Mouse (Mus musculus): ENCODE measurements around the gene Mrpl46. TPM values are rescaled to one million over a fixed set of nuclear protein-coding genes. Genes with fewer than 3 reads are reported as not detected.
A peak's percentile ranks its signal among the peaks of the same experiment; 100 is the strongest.

Gene Mrpl46
- polyA plus RNA-seq (2015; fragmentation: Nextera tagmentation; extraction: Ambion mirVana) = 49.8 and 56.3 TPM in 2 replicates

DNA sequence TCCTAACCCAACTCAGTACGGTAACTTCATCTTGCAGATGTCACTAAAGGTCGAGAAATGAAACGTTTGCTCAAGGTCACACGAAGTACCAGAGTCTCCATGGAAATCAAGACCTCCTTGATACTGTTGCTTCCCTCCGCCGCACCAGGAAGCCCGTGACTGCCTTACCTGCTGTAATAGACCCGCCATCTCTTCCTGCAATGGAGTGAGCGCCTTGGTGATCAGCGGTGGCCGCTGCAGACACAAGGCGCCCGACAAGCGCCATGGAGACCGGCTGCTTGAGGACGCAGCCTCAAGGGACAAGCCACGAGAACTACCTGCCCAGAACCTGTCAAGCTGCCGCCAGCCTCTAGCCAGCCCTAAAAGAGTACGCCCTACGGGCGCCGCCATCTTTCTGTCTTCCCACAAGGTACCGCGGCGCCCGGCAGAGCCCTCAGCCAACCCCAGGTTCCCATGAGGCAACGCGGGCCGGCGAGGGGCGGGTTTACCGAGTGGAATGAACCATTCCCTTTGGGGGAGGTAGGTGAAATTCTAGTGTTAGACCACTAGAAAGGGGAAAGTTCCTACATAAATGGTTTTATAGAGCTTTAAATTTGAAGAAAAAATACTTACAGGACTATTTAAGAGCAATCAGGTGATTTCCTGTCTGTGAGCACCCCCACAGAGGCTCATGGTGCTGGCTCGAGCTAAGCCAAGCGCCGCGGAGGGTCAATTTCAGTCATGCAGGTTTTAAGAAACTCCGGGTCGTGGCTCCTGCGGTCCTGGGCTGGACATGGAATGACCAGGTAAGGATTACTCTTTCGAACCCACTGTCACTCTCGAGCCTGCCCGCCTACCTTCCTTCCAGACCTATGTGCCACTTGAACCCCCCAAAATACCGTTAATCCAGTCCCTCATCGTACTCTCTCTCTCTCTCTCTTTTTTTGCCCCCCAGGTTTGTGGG is at the start of gene Mrpl46, which contains the start of gene Mrps11:
Mrpl46 (minus strand) TSS at position 893 of the 943 bp plus-strand sequence.
Mrps11 (plus strand) TSS at position 481 of the 943 bp plus-strand sequence.
- Histone ChIP-seq H3K27me3 (replicated peaks) (no peaks in the 10 kb centered on the region), H3K4me3 (peak within 1 kb of the TSS; percentile 96), H3K9ac (peak within 1 kb of the TSS; percentile 89), H3K36me3 (replicated peaks) (peaks cover 15% of the 10 kb centered on the region), H3K4me1 (peaks cover 27% of the 10 kb centered on the region), H3K4me2 (peak within 1 kb of the TSS; percentile 83), H3K27ac (peak within 1 kb of the TSS; percentile 78), H3K9me3 (no peaks in the 10 kb centered on the region)
- WGBS = under 1% methylated on average over 44 of the region's 44 CpGs
- peak; percentile 98 for ATAC-seq (replicated peaks)

DNA sequence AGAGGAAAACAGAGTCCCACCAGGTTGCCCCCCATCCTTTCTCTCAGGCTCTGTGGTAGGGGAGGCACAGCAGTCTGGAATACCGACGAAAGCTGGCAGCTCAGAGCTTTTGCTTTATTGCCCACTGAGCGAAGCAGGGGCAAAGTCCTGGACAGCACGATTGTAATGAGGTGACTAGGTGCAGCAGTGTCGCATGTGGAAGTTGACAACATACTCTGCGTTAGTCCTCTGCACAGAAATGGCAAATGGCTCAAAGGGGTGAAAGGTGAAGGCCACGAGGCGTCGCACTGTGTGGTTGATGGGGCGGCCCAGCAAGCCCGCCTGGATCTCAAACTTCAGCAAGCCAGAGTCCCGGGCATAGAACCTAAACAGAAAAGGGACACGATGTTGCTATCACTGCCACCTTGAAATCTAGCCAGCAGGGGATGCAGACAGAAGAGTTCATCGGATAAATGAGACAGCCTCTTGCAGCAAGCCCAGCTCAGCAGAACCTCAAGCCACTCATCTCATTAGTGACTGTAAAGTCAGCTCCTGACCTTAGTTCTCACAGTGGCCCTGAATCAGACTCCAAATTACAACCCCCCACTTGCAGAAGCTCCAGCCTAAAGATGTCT is 44.5 kb upstream of the Mrpl46 start:
- H3K36me3 ChIP-seq (replicated peaks) = no peaks in the 10 kb centered on the region
- no peak for ATAC-seq (replicated peaks)
- H3K4me1 ChIP-seq = peaks cover 8% of the 10 kb centered on the region
- H3K4me2 ChIP-seq = no peak overlapping the region
- H3K9ac ChIP-seq = no peak overlapping the region
- no peak overlapping the region for H3K27ac ChIP-seq
- WGBS = 82% methylated on average over 14 of the region's 14 CpGs
- no peaks in the 10 kb centered on the region for H3K27me3 ChIP-seq (replicated peaks)
- H3K4me3 ChIP-seq = no peak overlapping the region
- no peaks in the 10 kb centered on the region for H3K9me3 ChIP-seq

DNA sequence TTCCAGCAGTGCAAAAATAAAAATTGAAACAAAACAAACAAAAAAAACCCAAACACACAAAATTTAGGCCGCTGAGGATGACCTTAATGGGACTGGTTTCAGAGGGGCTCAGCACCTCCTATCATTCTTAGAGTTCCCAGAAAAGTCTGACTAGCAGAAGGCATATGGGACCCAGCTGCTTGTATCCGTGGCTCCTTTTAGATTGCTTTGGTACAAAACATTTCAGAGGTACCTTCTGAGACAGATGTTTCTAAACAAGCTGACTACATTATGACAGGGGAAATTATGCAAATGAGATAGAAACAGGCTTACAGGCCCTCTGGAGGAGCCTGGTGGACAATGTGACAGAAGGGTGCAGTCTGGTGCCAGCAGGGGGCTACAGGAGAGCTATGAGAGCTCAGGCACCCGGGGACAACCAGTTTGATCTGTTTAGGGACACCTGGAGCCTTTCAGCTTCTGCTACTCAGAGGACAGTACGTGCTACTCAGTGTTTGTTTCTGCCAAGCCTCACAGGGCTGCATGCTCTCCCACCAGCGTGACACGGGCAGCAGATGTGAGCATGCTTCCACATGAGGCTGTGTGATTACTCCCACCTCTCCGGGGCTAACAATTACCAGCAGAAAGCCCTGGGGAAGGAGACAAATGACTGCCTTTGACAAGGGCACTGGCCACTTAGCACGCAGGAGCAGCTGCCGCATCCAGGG is 43.5 kb upstream of the Mrpl46 start:
- WGBS = 36% methylated on average over 9 of the region's 9 CpGs
- Histone ChIP-seq H3K9ac (no peak overlapping the region), H3K4me1 (peaks cover 8% of the 10 kb centered on the region), H3K27ac (peak overlapping the region; percentile 40), H3K4me2 (no peak overlapping the region), H3K27me3 (replicated peaks) (no peaks in the 10 kb centered on the region), H3K36me3 (replicated peaks) (no peaks in the 10 kb centered on the region), H3K4me3 (no peak overlapping the region), H3K9me3 (no peaks in the 10 kb centered on the region)
- peak; percentile 78 for ATAC-seq (replicated peaks)

DNA sequence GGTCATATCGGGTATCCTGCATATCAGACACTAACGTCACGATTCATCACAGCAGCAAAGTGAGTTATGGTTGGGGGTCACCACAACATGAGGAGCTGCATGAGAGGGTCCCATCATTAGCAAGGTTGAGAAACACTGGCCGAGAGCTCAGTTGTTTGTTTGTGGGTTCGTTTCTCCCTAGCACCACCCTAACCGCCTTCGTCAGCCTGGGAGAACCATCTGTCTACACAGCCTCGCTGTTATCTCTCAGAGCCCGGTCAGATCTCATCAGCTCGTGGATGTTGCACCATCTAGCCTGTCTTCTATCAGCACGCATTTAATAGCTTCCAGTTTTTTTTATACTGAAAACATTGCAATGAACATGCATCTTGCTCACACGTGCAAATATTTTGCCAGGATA is 35.0 kb upstream of the Mrpl46 start:
- Histone ChIP-seq H3K9me3 (no peaks in the 10 kb centered on the region), H3K4me1 (peaks cover 7% of the 10 kb centered on the region; the same call in 1 of the 2 replicates), H3K9ac (no peak overlapping the region), H3K27ac (no peak overlapping the region), H3K4me3 (no peak overlapping the region), H3K27me3 (replicated peaks) (no peaks in the 10 kb centered on the region), H3K36me3 (replicated peaks) (no peaks in the 10 kb centered on the region), H3K4me2 (no peak overlapping the region)
- 89% methylated on average over 12 of the region's 12 CpGs for WGBS
- no peak for ATAC-seq (replicated peaks)

DNA sequence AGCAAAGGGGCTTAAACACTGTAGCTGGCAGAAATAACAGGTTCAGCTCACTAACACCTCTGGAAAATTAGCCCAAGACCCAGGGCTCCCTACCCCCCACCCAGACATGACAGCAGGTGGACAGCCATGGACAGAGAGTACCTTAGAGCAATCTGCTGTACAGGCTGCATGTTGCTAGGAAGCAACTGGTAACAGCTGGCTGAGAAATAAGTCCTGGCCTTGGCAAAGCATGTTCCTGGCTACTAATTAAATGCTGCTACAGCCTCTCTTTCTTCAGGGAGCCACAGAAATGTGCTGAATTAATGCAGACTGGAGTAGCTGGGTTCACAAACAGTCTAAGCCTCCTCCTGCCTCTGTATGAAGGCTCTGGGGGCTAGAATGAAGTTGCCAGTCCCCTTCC is 31.4 kb upstream of the Mrpl46 start:
- Histone ChIP-seq H3K4me3 (no peak overlapping the region), H3K36me3 (replicated peaks) (no peaks in the 10 kb centered on the region), H3K4me2 (no peak overlapping the region), H3K27me3 (replicated peaks) (no peaks in the 10 kb centered on the region), H3K4me1 (peaks cover 7% of the 10 kb centered on the region; the same call in 1 of the 2 replicates), H3K9me3 (no peaks in the 10 kb centered on the region), H3K27ac (peak overlapping the region; percentile 45), H3K9ac (no peak overlapping the region)
- 0 out of 2 replicates have a peak, but pooled peaks have one; percentile 39 for ATAC-seq (replicated peaks)

DNA sequence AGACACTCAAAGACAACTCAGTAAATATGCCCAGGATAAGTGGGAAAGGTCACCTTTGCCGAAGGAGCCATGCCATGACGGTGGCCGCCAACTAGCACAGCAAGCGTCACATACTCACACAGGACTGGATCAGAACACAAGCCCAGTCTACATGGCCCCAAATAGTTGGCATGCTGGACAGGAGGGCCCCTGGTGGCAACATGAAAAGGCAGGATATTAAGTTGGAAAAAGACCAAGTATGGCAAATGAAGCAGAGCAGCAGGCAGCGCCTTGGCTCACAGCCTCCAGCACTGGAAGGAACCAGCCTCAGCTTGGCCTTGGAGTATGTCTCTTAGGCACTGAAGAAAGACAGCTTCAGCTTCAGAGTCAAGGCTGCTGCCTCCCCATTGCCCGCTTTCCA is 30.5 kb upstream of the Mrpl46 start:
- Histone ChIP-seq H3K27ac (no peak overlapping the region), H3K27me3 (replicated peaks) (no peaks in the 10 kb centered on the region)
- WGBS = 91% methylated on average over 6 of the region's 6 CpGs

DNA sequence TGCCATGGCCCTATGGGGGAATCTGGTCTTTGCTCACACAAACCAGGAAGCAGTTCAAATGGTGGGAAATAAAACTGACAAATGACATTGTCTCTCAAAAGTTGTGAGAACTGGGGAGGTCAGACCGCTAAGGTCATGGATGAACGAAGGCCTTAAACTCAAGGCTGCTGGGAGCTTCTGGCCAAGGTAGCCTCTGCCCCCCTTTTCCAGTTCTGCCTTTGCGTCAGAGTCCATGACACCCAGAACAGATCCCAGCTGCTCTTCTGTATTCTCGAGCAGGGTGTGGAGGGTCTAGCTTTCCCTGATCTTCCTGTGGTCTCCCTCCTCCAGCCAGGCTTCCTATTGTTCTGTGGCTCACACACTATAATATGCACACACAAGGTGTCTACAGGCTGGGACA is 23.9 kb upstream of the Mrpl46 start:
- Histone ChIP-seq H3K4me2 (no peak overlapping the region), H3K4me3 (no peak overlapping the region), H3K9ac (no peak overlapping the region), H3K36me3 (replicated peaks) (no peaks in the 10 kb centered on the region), H3K4me1 (no peaks in the 10 kb centered on the region), H3K9me3 (no peaks in the 10 kb centered on the region), H3K27me3 (replicated peaks) (no peaks in the 10 kb centered on the region), H3K27ac (no peak overlapping the region)
- WGBS = 82% methylated on average over 4 of the region's 4 CpGs
- ATAC-seq (replicated peaks) = no peak

More for the DNA sequence above, 30.5 kb upstream of the Mrpl46 start:
- Histone ChIP-seq H3K4me2 (no peak overlapping the region), H3K4me1 (peaks cover 7% of the 10 kb centered on the region; the same call in 1 of the 2 replicates), H3K9ac (no peak overlapping the region), H3K9me3 (no peaks in the 10 kb centered on the region), H3K36me3 (replicated peaks) (no peaks in the 10 kb centered on the region), H3K4me3 (no peak overlapping the region)
- ATAC-seq (replicated peaks) = no peak

DNA sequence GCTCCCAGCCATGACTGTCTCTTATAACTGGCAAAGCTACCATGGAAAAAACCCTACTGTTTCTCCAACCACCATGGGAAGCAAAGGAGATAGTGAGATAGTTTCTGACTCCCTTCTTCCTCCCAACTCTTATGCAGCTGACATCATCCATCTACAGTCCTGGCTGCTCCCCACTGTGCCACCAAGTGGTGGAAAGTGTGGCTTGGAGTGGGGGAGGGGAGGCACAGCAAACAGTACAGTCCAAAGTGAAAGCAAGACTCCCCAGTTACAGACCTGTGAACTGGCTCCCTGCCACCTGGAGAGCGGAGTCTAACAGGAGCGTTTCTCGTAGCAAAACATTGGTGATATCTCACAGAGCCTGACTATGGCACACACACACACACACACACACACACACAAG is 20.5 kb upstream of the Mrpl46 start:
- no peaks in the 10 kb centered on the region for H3K27me3 ChIP-seq (replicated peaks)
- no peaks in the 10 kb centered on the region for H3K4me1 ChIP-seq
- no peak for ATAC-seq (replicated peaks)
- H3K9me3 ChIP-seq = no peaks in the 10 kb centered on the region
- H3K4me3 ChIP-seq = no peak overlapping the region
- H3K4me2 ChIP-seq = no peak overlapping the region
- H3K27ac ChIP-seq = no peak overlapping the region
- H3K9ac ChIP-seq = no peak overlapping the region
- WGBS = 90% methylated on average over 3 of the region's 3 CpGs
- H3K36me3 ChIP-seq (replicated peaks) = no peaks in the 10 kb centered on the region

DNA sequence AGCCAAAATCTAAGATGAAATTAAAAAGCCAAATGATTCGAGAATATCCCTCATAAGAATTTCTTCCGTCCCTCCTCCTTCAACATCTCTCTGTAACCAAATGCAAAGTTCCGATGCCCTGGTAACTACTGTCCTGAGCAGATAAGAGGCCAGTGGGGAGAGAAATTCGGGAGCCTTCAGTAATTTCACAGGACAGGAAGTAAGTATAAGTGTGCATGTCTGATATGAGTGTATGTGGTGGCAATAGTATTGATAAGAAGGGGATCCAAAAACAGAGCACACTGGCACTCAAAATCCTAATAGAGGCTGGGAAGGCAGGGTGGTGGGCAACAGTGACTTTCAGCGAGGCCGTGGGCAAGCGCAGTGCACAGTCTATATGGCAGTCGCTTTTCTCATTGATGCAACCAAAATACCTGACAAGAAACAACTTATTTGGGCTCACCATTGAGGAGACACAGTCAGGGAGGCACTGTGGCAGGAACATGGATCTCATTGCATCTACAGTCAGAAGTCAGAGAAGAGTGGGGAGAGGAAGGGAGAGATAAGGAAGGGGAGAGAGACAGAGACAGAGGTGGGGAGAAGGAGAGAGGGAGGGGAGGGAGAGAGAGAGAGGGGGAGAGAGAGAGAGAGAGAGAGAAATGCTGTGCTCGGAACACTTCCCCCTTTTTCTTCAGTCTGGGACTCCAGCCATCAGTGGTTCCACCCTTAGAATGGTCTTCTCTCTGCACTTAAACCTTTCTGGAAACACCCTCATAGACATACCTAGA is 16.6 kb upstream of the Mrpl46 start:
- ATAC-seq (replicated peaks) = no peak
- H3K27ac ChIP-seq = no peak overlapping the region
- no peaks in the 10 kb centered on the region for H3K9me3 ChIP-seq
- WGBS = 77% methylated on average over 9 of the region's 9 CpGs
- no peak overlapping the region for H3K9ac ChIP-seq
- no peaks in the 10 kb centered on the region for H3K36me3 ChIP-seq (replicated peaks)
- H3K27me3 ChIP-seq (replicated peaks) = no peaks in the 10 kb centered on the region
- no peak overlapping the region for H3K4me2 ChIP-seq
- H3K4me1 ChIP-seq = 0 out of 2 replicates have a peak, but pooled peaks cover 5% of the 10 kb centered on the region
- H3K4me3 ChIP-seq = no peak overlapping the region

DNA sequence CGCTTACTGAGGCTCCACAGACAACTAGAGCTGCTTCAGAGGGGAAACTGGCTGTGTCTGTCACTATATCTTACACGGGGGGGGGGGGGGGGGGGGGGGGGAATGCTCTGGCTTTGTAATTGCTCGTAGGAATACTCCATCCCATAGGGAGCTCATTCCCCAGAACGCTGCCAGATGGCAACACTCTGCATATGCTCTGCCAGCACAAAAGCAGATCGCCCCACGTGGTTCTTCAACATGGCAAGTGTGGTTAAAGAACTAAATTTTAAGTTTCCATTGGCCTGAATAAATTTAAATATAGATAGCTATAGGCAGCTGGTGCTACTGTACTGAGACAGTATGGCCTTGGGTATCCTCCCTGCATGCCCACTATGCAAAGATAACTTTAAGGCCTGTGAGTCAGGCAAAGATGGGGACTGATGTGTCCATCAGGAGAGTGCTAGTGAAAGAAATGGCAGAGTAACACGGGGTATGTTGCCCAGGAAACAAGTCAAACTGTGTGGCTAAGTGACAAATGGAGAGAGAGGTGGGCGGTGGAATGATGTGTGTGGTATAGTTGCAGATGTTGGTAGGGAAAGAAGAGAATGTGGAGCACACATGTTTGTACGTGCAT is 14.6 kb upstream of the Mrpl46 start:
- no peak overlapping the region for H3K4me3 ChIP-seq
- H3K9ac ChIP-seq = no peak overlapping the region
- no peaks in the 10 kb centered on the region for H3K9me3 ChIP-seq
- H3K36me3 ChIP-seq (replicated peaks) = no peaks in the 10 kb centered on the region
- H3K4me1 ChIP-seq = 0 out of 2 replicates have a peak, but pooled peaks cover 5% of the 10 kb centered on the region
- H3K4me2 ChIP-seq = no peak overlapping the region
- no peaks in the 10 kb centered on the region for H3K27me3 ChIP-seq (replicated peaks)
- no peak for ATAC-seq (replicated peaks)
- WGBS = 37% methylated on average over 8 of the region's 9 CpGs
- H3K27ac ChIP-seq = no peak overlapping the region

DNA sequence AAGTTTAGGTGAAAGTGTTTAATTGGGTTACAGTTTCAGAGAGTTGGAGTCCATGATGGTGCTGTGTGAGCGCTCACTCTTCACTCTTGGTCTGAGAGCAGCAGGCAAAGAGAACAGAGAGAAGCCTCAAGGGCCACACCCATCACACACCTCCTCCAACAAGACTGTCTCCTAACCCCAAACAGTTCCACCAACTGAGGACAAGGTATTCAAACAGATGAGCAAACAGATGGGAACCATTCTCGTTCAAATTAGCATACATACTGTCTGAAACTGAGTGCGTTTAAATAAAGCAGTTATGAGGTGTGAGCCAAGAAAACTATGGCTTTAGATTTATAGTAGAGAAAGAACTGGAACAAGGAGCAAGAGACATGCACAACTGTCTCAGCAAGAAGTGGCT is 13.3 kb upstream of the Mrpl46 start:
- H3K9me3 ChIP-seq = no peaks in the 10 kb centered on the region
- H3K4me1 ChIP-seq = 0 out of 2 replicates have a peak, but pooled peaks cover 5% of the 10 kb centered on the region
- H3K9ac ChIP-seq = no peak overlapping the region
- no peak for ATAC-seq (replicated peaks)
- H3K36me3 ChIP-seq (replicated peaks) = no peaks in the 10 kb centered on the region
- no peak overlapping the region for H3K4me3 ChIP-seq
- H3K4me2 ChIP-seq = no peak overlapping the region
- WGBS = 77% methylated on average over 3 of the region's 3 CpGs
- no peaks in the 10 kb centered on the region for H3K27me3 ChIP-seq (replicated peaks)
- no peak overlapping the region for H3K27ac ChIP-seq

Data from midbrain, embryonic 15.5 days (tissue).